Mouse (Mus musculus) ES-E14 (cell line): Measurements from ENCODE around the gene Ccdc9. TPM values are rescaled to one million over a fixed set of nuclear protein-coding genes. Genes with fewer than 3 reads are reported as not detected.
"Not testable (repeated sequence)": the region's sequence is repeated elsewhere in the genome, so short reads cannot be mapped to it uniquely, and the experiment has no call there.

ENCODE experiments used
- DNase-seq: peaks from one replicate; pipeline ENCODE4 v3.0.0-alpha.2; 2013; ENCODE audit warnings: low read depth, low spot score
- H3K27ac ChIP-seq: 2 replicates; pipeline ENCODE4 v1.5.1; 2012; ENCODE audit warnings: low read depth, mild to moderate bottlenecking, low read length, moderate library complexity, mixed read lengths; ENCODE audit not compliant: poor library complexity, insufficient read depth, severe bottlenecking
- H3K36me3 ChIP-seq: 2 replicates; pipeline ENCODE4 v1.6.1; 2012; ENCODE audit warnings: mild to moderate bottlenecking, low read length, moderate library complexity, mixed read lengths; ENCODE audit not compliant: control insufficient read depth, poor library complexity, insufficient read depth, severe bottlenecking
- H3K4me1 ChIP-seq, 2 experiments: fragments of 150-350 bp in 1 of 2; sonication (generic) in 1 of 2; 2 replicates each; pipeline ENCODE4 v1.6.1; 2012; ENCODE audit warnings: low read length in 2 of 2, mild to moderate bottlenecking in 1 of 2, mixed read lengths in 1 of 2; ENCODE audit not compliant: control insufficient read depth in 2 of 2, insufficient read depth in 2 of 2, poor library complexity in 1 of 2
- H3K4me3 ChIP-seq, 2 experiments: fragments of 150-350 bp in 1 of 2; sonication (generic) in 1 of 2; 2 replicates each; pipeline ENCODE4 v1.5.1; 2012; ENCODE audit warnings: low read length in 2 of 2, low read depth in 1 of 2, mild to moderate bottlenecking in 1 of 2, mixed read lengths in 1 of 2; ENCODE audit not compliant: insufficient read depth in 1 of 2, poor library complexity in 1 of 2, severe bottlenecking in 1 of 2
- H3K9ac ChIP-seq: 2 replicates; pipeline ENCODE4 v1.6.1; 2012; ENCODE audit warnings: low read depth, mild to moderate bottlenecking, low read length, mixed read lengths; ENCODE audit not compliant: poor library complexity, insufficient read depth, severe bottlenecking
- H3K9me3 ChIP-seq: fragments of 150-350 bp; sonication (generic); 2 replicates; pipeline ENCODE4 v1.6.1; 2012; ENCODE audit warnings: low read depth, mild to moderate bottlenecking, low read length; ENCODE audit not compliant: control insufficient read depth, insufficient read depth
- CHD2 ChIP-seq: IDR thresholded peaks from 2 replicates; pipeline ENCODE4 v1.6.1; 2014; ENCODE audit warnings: mild to moderate bottlenecking, low read depth, low read length, inconsistent platforms
- HCFC1 ChIP-seq: IDR thresholded peaks from 2 replicates; pipeline ENCODE4 v1.6.1; 2012; ENCODE audit warnings: low read length, inconsistent platforms, borderline replicate concordance; ENCODE audit not compliant: insufficient read depth
- MAFK ChIP-seq: IDR thresholded peaks from 2 replicates; pipeline ENCODE4 v1.6.1; 2014; ENCODE audit warnings: mild to moderate bottlenecking, low read depth, low read length, inconsistent platforms; ENCODE audit not compliant: insufficient read depth
- ZC3H11A ChIP-seq: IDR thresholded peaks from 2 replicates; pipeline ENCODE4 v1.6.1; 2012; ENCODE audit warnings: low read depth, mild to moderate bottlenecking, inconsistent platforms, low read length, borderline replicate concordance
- ZNF384 ChIP-seq: IDR thresholded peaks from 2 replicates; pipeline ENCODE4 v1.6.1; 2012; ENCODE audit warnings: low read depth, low read length, inconsistent platforms
- in situ Hi-C, 2 experiments: fragments of 600-800 bp; cut with MboI; formaldehyde crosslinking; loops; one replicate each; pipeline ENCODE4 v1.15.1; 2025; ENCODE audit warnings: low sequenced_read_pairs in 2 of 2, inconsistent platforms in 1 of 2; ENCODE audit not compliant: unreplicated experiment in 2 of 2
- total RNA-seq: library from RNA; depleted of rRNA; stranded (reverse); fragments of 300-350 nt; gene quantifications from 2 replicates; pipeline ENCODE4 v1.2.3, GENCODE M21; 2012

Ccdc9 gene
- total RNA-seq, 1 experiment: 53.9 TPM

GRCm38 (mm10) chr7:16308555-16309317 is 22.1 kb upstream of the Ccdc9 start:
- Histone ChIP-seq H3K36me3 (no peaks in the 10 kb centered on the region; the same call in 1 of the 2 replicates), H3K4me1 (peaks cover 1 to 18% of the 10 kb centered on the region in 2 experiments; a peak in 2 of 4 replicates), H3K9ac (peak overlapping the region; percentile 86), H3K27ac (peak overlapping the region; percentile 94), H3K9me3 (no peaks in the 10 kb centered on the region), H3K4me3 (peak overlapping the region; percentile 63 to 99)
- in situ Hi-C loops: no loop called here
- no peak for TF ChIP-seq CHD2
- no peak for TF ChIP-seq MAFK
- no peak for TF ChIP-seq HCFC1
- TF ChIP-seq ZC3H11A: no peak
- no peak for TF ChIP-seq ZNF384
- DNase-seq: no peak

DNA sequence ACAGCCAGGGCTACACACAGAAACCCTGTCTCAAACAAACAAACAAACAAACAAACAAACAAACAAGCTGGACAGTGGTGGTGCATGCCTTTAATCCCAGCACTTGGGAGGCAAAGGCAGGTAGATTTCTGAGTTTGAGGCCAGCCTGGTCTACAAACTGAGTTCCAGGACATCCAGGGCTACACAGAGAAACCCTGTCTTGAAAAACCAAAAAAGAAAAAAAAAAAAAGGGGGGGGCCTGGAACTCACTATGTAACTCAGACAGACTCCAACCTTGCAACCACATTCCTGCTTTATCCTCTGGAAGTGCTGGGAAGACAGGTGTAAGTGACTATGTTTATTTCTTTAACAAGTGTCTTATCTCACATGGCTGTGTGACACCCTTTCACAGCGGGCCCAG is 21.5 kb upstream of the Ccdc9 start, which contains the start of gene Bbc3:
TSS of gene Bbc3 (plus strand) at position 301 of the 400 bp plus-strand sequence.
- H3K4me1 ChIP-seq: peaks cover 1 to 18% of the 10 kb centered on the region in 2 experiments; a peak in 2 of 4 replicates
- H3K36me3 ChIP-seq, H3K9me3 ChIP-seq, in situ Hi-C loops, DNase-seq: not testable (repeated sequence)
- H3K27ac ChIP-seq: peak within 1 kb of the TSS; percentile 94
- H3K9ac ChIP-seq: peak within 1 kb of the TSS; percentile 86
- peak within 1 kb of the TSS; percentile 63 to 99 for H3K4me3 ChIP-seq

DNA sequence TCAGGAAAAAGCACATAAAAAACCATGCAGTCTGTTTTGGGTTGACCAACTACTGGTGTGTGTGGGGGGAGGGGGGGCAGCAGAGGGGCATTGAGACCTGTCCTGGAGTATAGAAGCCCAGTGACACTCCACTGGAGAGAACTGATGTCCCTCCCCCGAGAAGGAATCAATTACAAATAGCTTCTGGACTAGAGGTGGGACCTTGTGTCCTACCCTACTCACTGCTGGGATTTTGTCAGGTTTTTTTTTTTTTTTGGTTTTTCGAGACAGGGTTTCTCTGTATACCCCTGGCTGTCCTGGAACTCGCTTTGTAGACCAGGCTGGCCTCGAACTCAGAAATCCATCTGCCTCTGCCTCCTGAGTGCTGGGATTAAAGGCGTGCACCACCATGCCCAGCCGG is 20.5 kb upstream of the Ccdc9 start:
- TF ChIP-seq ZNF384: peak; percentile 56; the same call in 1 of the 2 replicates
- H3K4me1 ChIP-seq: peaks cover 1 to 14% of the 10 kb centered on the region in 2 experiments; a peak in 1 of 4 replicates
- DNase-seq, in situ Hi-C loops, H3K9me3 ChIP-seq, H3K4me3 ChIP-seq, H3K27ac ChIP-seq, H3K9ac ChIP-seq, H3K36me3 ChIP-seq: not testable (repeated sequence)

GRCm38 (mm10) chr7:16299419-16300035 is 12.9 kb upstream of the Ccdc9 start:
- DNase-seq: no peak
- Histone ChIP-seq H3K4me3 (peak overlapping the region; percentile 53 to 60), H3K36me3 (no peaks in the 10 kb centered on the region), H3K9me3 (no peaks in the 10 kb centered on the region), H3K4me1 (peaks cover 0 to 17% of the 10 kb centered on the region in 2 experiments; a peak in 2 of 4 replicates), H3K27ac (no peak overlapping the region), H3K9ac (peak overlapping the region; percentile 18; the same call in 1 of the 2 replicates)
- in situ Hi-C loops: no loop called here
- TF ChIP-seq CHD2: no peak
- no peak for TF ChIP-seq ZC3H11A
- no peak for TF ChIP-seq MAFK
- no peak for TF ChIP-seq HCFC1
- no peak for TF ChIP-seq ZNF384
